Mouse (Mus musculus) layer of hippocampus, postnatal 10 days (tissue): ENCODE data around the gene Adamts7. TPM values are rescaled to one million over a fixed set of nuclear protein-coding genes. Genes with fewer than 3 reads are reported as not detected.

Source experiments
- DNase-seq, 2 experiments: peaks; one replicate each; pipeline ENCODE4 v3.0.0; 2021; ENCODE audit warnings: low spot score in 2 of 2
- total RNA-seq, 2 experiments: library from RNA; stranded (reverse); gene quantifications; 2 replicates each; pipeline ENCODE4 v1.2.3; 2021

Adamts7 gene
- total RNA-seq, 2 experiments from 2014 or later, result 2.7 to 3.5 TPM

- no peak for DNase-seq
Measured at GRCm38 (mm10) chr9:90253181-90253580, 90.3 kb downstream of the Adamts7 start.

GRCm38 (mm10) chr9:90255844-90256405 is 93.1 kb downstream of the Adamts7 start:
- no peak for DNase-seq

GRCm38 (mm10) chr9:90257220-90257619 is 94.4 kb downstream of the Adamts7 start:
- no peak for DNase-seq

Other genes with a start within 250 kb of the Adamts7 start
- 10 to 100 TPM; 29.2 to 32.6 TPM for gene Ctsh, start 108.9 kb upstream of the Adamts7 start, total RNA-seq
- 100 to 1,000 TPM; 388 to 417 TPM for gene Morf4l1, start 48.3 kb upstream of the Adamts7 start, total RNA-seq
- gene Tbc1d2b, start 107.7 kb downstream of the Adamts7 start, total RNA-seq, result 10 to 100 TPM; 12.9 to 14.3 TPM